Mouse (Mus musculus) heart, adult 2 months (tissue): Measurements from ENCODE around the gene Stat4.

ENCODE experiments used
- CTCF ChIP-seq: fragments of 200-600 bp; IDR thresholded peaks from 2 replicates; pipeline ENCODE4 v1.8.1; 2022; ENCODE audit warnings: antibody characterized with exemption, mild to moderate bottlenecking, moderate library complexity
- EP300 ChIP-seq: fragments of 200-500 bp; IDR thresholded peaks from 2 replicates; pipeline ENCODE4 v1.6.1; 2011; ENCODE audit warnings: low read depth, low read length, control low read depth; ENCODE audit not compliant: insufficient read depth
- POLR2A ChIP-seq: fragments of 200-500 bp; IDR thresholded peaks from 2 replicates; pipeline ENCODE4 v1.6.1; 2011; ENCODE audit warnings: mild to moderate bottlenecking, low read depth, low read length, control low read depth; ENCODE audit not compliant: insufficient read depth

- no peak for TF ChIP-seq CTCF
- no peak for TF ChIP-seq POLR2A
- TF ChIP-seq EP300 = no peak
These were observed 62.9 kb downstream of the Stat4 start for GRCm38 (mm10) chr1:52049827-52050226.
